ENCODE assay signal across 10 mouse cellular contexts in the genomic region with DNA sequence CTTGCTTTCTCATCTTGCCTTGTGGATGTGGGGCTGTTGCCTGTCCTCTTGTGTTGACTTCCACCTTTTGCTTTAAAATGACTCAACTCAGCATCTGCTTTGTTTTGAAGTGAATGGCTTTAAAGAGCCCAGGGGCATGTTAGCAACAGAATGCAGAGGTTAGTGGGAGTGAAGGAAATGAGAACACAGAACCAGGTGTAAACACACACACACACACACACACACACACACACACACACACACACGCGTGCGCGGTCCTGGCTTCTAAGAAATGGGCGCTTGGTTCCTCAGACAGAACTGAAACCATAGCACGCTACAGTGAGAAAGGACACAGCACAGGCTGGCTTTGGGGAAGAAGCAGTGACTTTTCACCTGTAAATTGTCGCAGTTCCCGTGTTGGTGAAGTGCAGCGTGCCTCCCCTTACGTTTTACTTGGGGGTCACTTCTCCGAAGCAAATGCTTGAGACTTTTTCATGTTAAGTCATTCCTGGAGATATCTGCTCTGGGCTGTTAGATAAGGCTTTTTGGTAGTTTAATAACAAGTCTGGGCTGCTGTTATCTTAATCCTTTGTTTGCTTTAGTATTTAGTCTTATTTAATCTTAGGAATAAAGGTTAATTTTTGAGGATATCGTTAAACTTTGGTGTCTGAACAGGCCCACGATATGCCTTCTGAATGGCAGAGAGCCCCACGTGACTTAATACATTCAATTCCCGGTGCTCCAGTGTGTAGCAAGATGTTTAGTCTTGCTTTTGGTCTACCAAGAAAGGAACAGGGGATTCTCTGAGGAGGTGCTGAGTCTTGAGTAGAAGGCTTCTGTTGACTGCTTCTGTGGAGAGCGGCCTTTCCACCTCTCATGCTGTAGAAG. TPM values are rescaled to one million over a fixed set of nuclear protein-coding genes. Genes with fewer than 3 reads are reported as not detected.
DNase-seq lines count a peak whose midpoint lies in the region; ATAC-seq lines count a peak whose summit lies in the region.
"Had no signal": no experiment of that assay in that cellular context is flagged by ENCODE, and none has a peak within 500 bp of the region (broad histone marks: within the 10 kb centered on the region; RNA-seq: fewer than 3 reads in every experiment).

No protein-coding gene starts in this region.

- H3K4me1 ChIP-seq in heart, embryonic 13.5 days: peaks cover 86% of the 10 kb centered on the region
- H3K4me1 ChIP-seq in limb, embryonic 12.5 days (replicated peaks): peaks cover 75% of the 10 kb centered on the region

- 66% methylated on average over 16 of the region's 16 CpGs for WGBS in heart, embryonic 13.5 days
- WGBS in limb, embryonic 12.5 days: 70% methylated on average over 16 of the region's 16 CpGs

- H3K4me3 ChIP-seq in heart, embryonic 13.5 days: no peak overlapping the region
- H3K4me3 ChIP-seq in limb, embryonic 12.5 days (replicated peaks): no peak overlapping the region
- H3K4me3 ChIP-seq: gastrocnemius, adult 2 months had no signal

- H3K27ac ChIP-seq in heart, embryonic 13.5 days (replicated peaks): no peak overlapping the region; the same call in 1 of the 2 replicates
- peak overlapping the region; percentile 88 for H3K27ac ChIP-seq in limb, embryonic 12.5 days

- no peaks in the 10 kb centered on the region; the same call in 1 of the 2 replicates for H3K9me3 ChIP-seq in heart, embryonic 13.5 days
- no peaks in the 10 kb centered on the region for H3K9me3 ChIP-seq in limb, embryonic 12.5 days

- H3K36me3 ChIP-seq in heart, embryonic 13.5 days: no peaks in the 10 kb centered on the region; the same call in 1 of the 2 replicates
- H3K36me3 ChIP-seq in limb, embryonic 12.5 days: no peaks in the 10 kb centered on the region

- no peaks in the 10 kb centered on the region for H3K27me3 ChIP-seq in heart, embryonic 13.5 days (replicated peaks)
- H3K27me3 ChIP-seq in limb, embryonic 12.5 days: no peaks in the 10 kb centered on the region

- peak overlapping the region; percentile 11; the same call in 1 of the 2 replicates for H3K4me2 ChIP-seq in heart, embryonic 13.5 days
- peak overlapping the region; percentile 38 for H3K4me2 ChIP-seq in limb, embryonic 12.5 days

- no peak overlapping the region; the same call in 1 of the 2 replicates for H3K9ac ChIP-seq in heart, embryonic 13.5 days
- no peak overlapping the region for H3K9ac ChIP-seq in limb, embryonic 12.5 days (replicated peaks)

- no peak for DNase-seq in heart, postnatal 25 days (ENCODE audit: low spot score)
- peak; percentile 42 for DNase-seq in R1 (ENCODE audit: low read depth, low spot score)
- DNase-seq in spleen, adult 12 weeks (ENCODE audit: low spot score): peak; percentile 25
- DNase-seq in MN1 (ENCODE audit: low spot score): no peak
- DNase-seq in left cerebral cortex, adult 9 months (ENCODE audit: low spot score in 2 of 2): no peak
- DNase-seq in embryo, embryonic 10.5 days (ENCODE audit: low spot score): no peak
- DNase-seq: gastrocnemius, adult 2 months; right cerebral cortex, adult 18-20 months had no signal

- ATAC-seq in heart, embryonic 13.5 days (ENCODE audit: extremely low read depth, insufficient number of reproducible peaks, low FRiP score, low TSS enrichment): no peak
- ATAC-seq in limb, embryonic 12.5 days (ENCODE audit: insufficient number of reproducible peaks, insufficient read depth, low FRiP score, low TSS enrichment, low read depth): no peak

- intact Hi-C loops in heart, postnatal 25 days (cut with DNase I): no loop called here

RNA-seq across cellular contexts. Expression of a gene that starts 20.8 kb away (rescaled TPM):
- polyA plus RNA-seq in heart, embryonic 13.5 days (2015; fragmentation: Nextera tagmentation; extraction: Ambion mirVana): 19.9 and 22.2 TPM in 2 replicates
- 10 to 100 TPM in 1 of 2 experiments, 1 to 10 TPM in 1; 8.7 to 10.3 TPM for total RNA-seq in heart, postnatal 25 days (2021)
- polyA plus RNA-seq in limb, embryonic 12.5 days (2016; fragmentation: Nextera tagmentation; extraction: Ambion mirVana): 33.1 and 35.7 TPM in 2 replicates

Comparison
In these comparisons a context has a peak if more than half of its experiments do, and no peak if none do; other contexts are left out.
1. DNase-seq: peak in R1 (single experiment) and spleen, adult 12 weeks (single experiment); none in heart, postnatal 25 days (single experiment), MN1 (single experiment), left cerebral cortex, adult 9 months (0 of 2) and embryo, embryonic 10.5 days (single experiment).